Comparison of ENCODE assay signal across 11 mouse cellular contexts in the genomic region with DNA sequence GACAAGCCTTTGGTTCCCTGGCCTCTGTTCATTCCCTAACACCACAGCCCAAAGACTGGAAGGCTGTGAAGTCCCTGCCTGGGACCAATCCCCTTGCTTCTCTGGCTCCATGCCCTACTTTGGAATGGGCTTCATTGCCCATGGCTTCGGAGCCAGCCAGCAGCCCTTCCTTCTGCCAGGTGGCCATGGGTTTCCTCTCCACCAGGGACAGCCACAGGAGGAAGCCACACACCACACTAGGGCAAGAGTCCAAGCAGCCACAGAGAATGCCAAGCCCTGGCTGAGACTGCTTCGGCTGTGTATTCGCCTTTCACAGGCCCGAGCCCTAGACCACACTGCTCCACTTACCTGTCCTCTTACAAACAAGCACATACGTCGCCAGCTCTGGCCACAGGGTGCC. TPM values are rescaled to one million over a fixed set of nuclear protein-coding genes. Genes with fewer than 3 reads are reported as not detected.
DNase-seq lines count a peak whose midpoint lies in the region; ATAC-seq and TF ChIP-seq lines count a peak whose summit lies in the region.
"Had no signal": no experiment of that assay in that cellular context is flagged by ENCODE, and none has a peak within 500 bp of the region (broad histone marks: within the 10 kb centered on the region; RNA-seq: fewer than 3 reads in every experiment).

No protein-coding gene starts in this region.

- ATAC-seq in neural tube, embryonic 15.5 days (ENCODE audit: low FRiP score): peak; percentile 39; the same call in 1 of the 2 replicates
- ATAC-seq: CD4-positive, CD25-positive, alpha-beta regulatory T cell, adult 4 months had no signal

- intact Hi-C loops in gastrocnemius, adult 2 months (cut with DNase I): no loop called here

- no peaks in the 10 kb centered on the region for H3K27me3 ChIP-seq in neural tube, embryonic 15.5 days (replicated peaks)
- H3K27me3 ChIP-seq: kidney, embryonic 15.5 days had no signal

- no peak overlapping the region for H3K9ac ChIP-seq in neural tube, embryonic 15.5 days (replicated peaks)
- H3K9ac ChIP-seq: kidney, embryonic 15.5 days; limb, embryonic 15.5 days had no signal

- 64% methylated on average over 6 of the region's 6 CpGs for WGBS in neural tube, embryonic 15.5 days

- peak; percentile 65 for DNase-seq in gastrocnemius, adult 2 months
- DNase-seq in gastrocnemius, postnatal 4 days (ENCODE audit: low spot score in 2 of 2): no peak
- no peak for DNase-seq in neural tube, embryonic 10.5 days (ENCODE audit: extremely low spot score, low spot score)
- peak; percentile 86 for DNase-seq in cerebellum, adult 11-12 months
- DNase-seq in layer of hippocampus, postnatal 10 days (ENCODE audit: low spot score in 2 of 2): peak; percentile 71 to 77
- DNase-seq in MN1 (ENCODE audit: low spot score): no peak
- no peak for DNase-seq in embryo, embryonic 9.5 days (ENCODE audit: extremely low spot score)

- no peak for TF ChIP-seq CTCF in gastrocnemius, adult 2 months (IDR thresholded peaks at IDR 0.05)

- H3K4me3 ChIP-seq in gastrocnemius, adult 2 months: no peak overlapping the region
- H3K4me3 ChIP-seq in neural tube, embryonic 15.5 days (replicated peaks): no peak overlapping the region
- H3K4me3 ChIP-seq: kidney, embryonic 15.5 days; limb, embryonic 15.5 days had no signal

- H3K9me3 ChIP-seq in neural tube, embryonic 15.5 days (replicated peaks): no peaks in the 10 kb centered on the region
- H3K9me3 ChIP-seq: kidney, embryonic 15.5 days; limb, embryonic 15.5 days had no signal

- no peaks in the 10 kb centered on the region for H3K36me3 ChIP-seq in neural tube, embryonic 15.5 days
- H3K36me3 ChIP-seq: kidney, embryonic 15.5 days; limb, embryonic 15.5 days had no signal

- no peak overlapping the region for H3K27ac ChIP-seq in gastrocnemius, adult 2 months
- H3K27ac ChIP-seq in neural tube, embryonic 15.5 days (replicated peaks): peak overlapping the region; percentile 23; the same call in 1 of the 2 replicates
- H3K27ac ChIP-seq: kidney, embryonic 15.5 days; limb, embryonic 15.5 days had no signal

- H3K4me1 ChIP-seq in neural tube, embryonic 15.5 days: peaks cover 15% of the 10 kb centered on the region

- no peak overlapping the region for H3K4me2 ChIP-seq in neural tube, embryonic 15.5 days
- H3K4me2 ChIP-seq: kidney, embryonic 15.5 days; limb, embryonic 15.5 days had no signal

RNA-seq across cellular contexts. Expression of gene Cyth4, which starts 9.2 kb away (rescaled TPM):
- total RNA-seq in gastrocnemius, adult 2 months (2021): 1 to 10 TPM; 1.9 TPM
- 10 to 100 TPM in 1 of 2 experiments, 1 to 10 TPM in 1; 8.6 to 10.1 TPM for total RNA-seq in gastrocnemius, postnatal 4 days (2021)
- 7.3 and 13.2 TPM in 2 replicates for polyA plus RNA-seq in neural tube, embryonic 15.5 days (2015; fragmentation: Nextera tagmentation; extraction: Ambion mirVana)
- total RNA-seq in layer of hippocampus, postnatal 10 days (2021): 10 to 100 TPM; 13.8 to 15.2 TPM

RNA-seq across cellular contexts. Expression of gene Rac2, which starts 33.5 kb away (rescaled TPM):
- total RNA-seq in gastrocnemius, adult 2 months (2021): 1 to 10 TPM; 1.4 to 1.7 TPM
- 10 to 100 TPM in 1 of 2 experiments, 1 to 10 TPM in 1; 4.6 to 10.2 TPM for total RNA-seq in gastrocnemius, postnatal 4 days (2021)
- polyA plus RNA-seq in neural tube, embryonic 15.5 days (2015; fragmentation: Nextera tagmentation; extraction: Ambion mirVana): 6.7 and 77.0 TPM in 2 replicates
- total RNA-seq in layer of hippocampus, postnatal 10 days (2021): 1 to 10 TPM; 3.6 to 3.7 TPM

Comparison
In these comparisons a context has a peak if more than half of its experiments do, and no peak if none do; other contexts are left out.
1. DNase-seq: peak in gastrocnemius, adult 2 months (single experiment), cerebellum, adult 11-12 months (single experiment) and layer of hippocampus, postnatal 10 days (2 of 2); none in gastrocnemius, postnatal 4 days (0 of 2), neural tube, embryonic 10.5 days (single experiment), MN1 (single experiment) and embryo, embryonic 9.5 days (single experiment).